Comparison of ENCODE assay signal across 14 mouse cellular contexts in genomic region chr9:9001170-9001569, GRCm38 (mm10). TPM values are rescaled to one million over a fixed set of nuclear protein-coding genes. Genes with fewer than 3 reads are reported as not detected.
A peak's percentile ranks its signal among the peaks of the same experiment; 100 is the strongest.
DNase-seq lines count a peak whose midpoint lies in the region; ATAC-seq and TF ChIP-seq lines count a peak whose summit lies in the region.
"Had no signal": no experiment of that assay in that cellular context is flagged by ENCODE, and none has a peak within 500 bp of the region (broad histone marks: within the 10 kb centered on the region; RNA-seq: fewer than 3 reads in every experiment).

No protein-coding gene starts in this region.

- no peak overlapping the region for H3K27ac ChIP-seq in hindbrain, postnatal 0 days
- H3K27ac ChIP-seq in hindbrain, embryonic 11.5 days (ENCODE audit: low read depth, low read length) = no peak overlapping the region
- no peak overlapping the region for H3K27ac ChIP-seq in lung, embryonic 14.5 days (ENCODE audit: low read depth)
- H3K27ac ChIP-seq in embryonic facial prominence, embryonic 14.5 days (replicated peaks; ENCODE audit: low read depth, low read length) = no peak overlapping the region
- no peak overlapping the region for H3K27ac ChIP-seq in kidney, embryonic 16.5 days (ENCODE audit: low read length)
- H3K27ac ChIP-seq: midbrain, embryonic 13.5 days had no signal

- H3K4me3 ChIP-seq in hindbrain, postnatal 0 days (ENCODE audit: low read length) = no peak overlapping the region
- no peak overlapping the region for H3K4me3 ChIP-seq in hindbrain, embryonic 11.5 days (ENCODE audit: low read depth, low read length)
- no peak overlapping the region for H3K4me3 ChIP-seq in lung, embryonic 14.5 days (ENCODE audit: low read depth, low read length)
- no peak overlapping the region for H3K4me3 ChIP-seq in embryonic facial prominence, embryonic 14.5 days (ENCODE audit: low read depth, low read length)
- H3K4me3 ChIP-seq in kidney, embryonic 16.5 days (ENCODE audit: low read length) = no peak overlapping the region
- H3K4me3 ChIP-seq: midbrain, embryonic 13.5 days had no signal

- no peaks in the 10 kb centered on the region for H3K4me1 ChIP-seq in hindbrain, postnatal 0 days (ENCODE audit: insufficient read depth, low read length)
- no peaks in the 10 kb centered on the region for H3K4me1 ChIP-seq in hindbrain, embryonic 11.5 days (replicated peaks; ENCODE audit: control insufficient read depth, insufficient read depth, low read length)
- H3K4me1 ChIP-seq in lung, embryonic 14.5 days (ENCODE audit: insufficient read depth) = no peaks in the 10 kb centered on the region
- no peaks in the 10 kb centered on the region for H3K4me1 ChIP-seq in embryonic facial prominence, embryonic 14.5 days (ENCODE audit: control insufficient read depth, insufficient read depth, low read length)
- H3K4me1 ChIP-seq in kidney, embryonic 16.5 days (ENCODE audit: insufficient read depth, low read length) = no peaks in the 10 kb centered on the region
- H3K4me1 ChIP-seq: midbrain, embryonic 13.5 days had no signal

- H3K36me3 ChIP-seq in hindbrain, postnatal 0 days (ENCODE audit: insufficient read depth, low read length) = peaks cover 3% of the 10 kb centered on the region; the same call in 1 of the 2 replicates
- H3K36me3 ChIP-seq in hindbrain, embryonic 11.5 days (ENCODE audit: control insufficient read depth, insufficient read depth, low read length) = no peaks in the 10 kb centered on the region; the same call in 1 of the 2 replicates
- peaks cover 18% of the 10 kb centered on the region; the same call in 1 of the 2 replicates for H3K36me3 ChIP-seq in lung, embryonic 14.5 days (ENCODE audit: insufficient read depth)
- peaks cover 50% of the 10 kb centered on the region for H3K36me3 ChIP-seq in embryonic facial prominence, embryonic 14.5 days (ENCODE audit: control insufficient read depth, insufficient read depth, low read length)
- H3K36me3 ChIP-seq in kidney, embryonic 16.5 days (ENCODE audit: insufficient read depth, low read length) = peaks cover 27% of the 10 kb centered on the region
- H3K36me3 ChIP-seq: G1E had no signal

- peak; percentile 34; the same call in 1 of the 2 replicates for TF ChIP-seq CTCF in hindbrain, postnatal 0 days (IDR thresholded peaks at IDR 0.05; ENCODE audit: low read depth)
- TF ChIP-seq CTCF in lung, embryonic 14.5 days (IDR thresholded peaks at IDR 0.05; ENCODE audit: low read depth) = peak; percentile 30

- no peaks in the 10 kb centered on the region for H3K9me3 ChIP-seq in hindbrain, postnatal 0 days (ENCODE audit: low read length)
- no peaks in the 10 kb centered on the region for H3K9me3 ChIP-seq in hindbrain, embryonic 11.5 days (ENCODE audit: control insufficient read depth, low read length)
- H3K9me3 ChIP-seq in lung, embryonic 14.5 days (ENCODE audit: low read depth, low read length) = no peaks in the 10 kb centered on the region; the same call in 1 of the 2 replicates
- H3K9me3 ChIP-seq in embryonic facial prominence, embryonic 14.5 days (ENCODE audit: control insufficient read depth, low read length) = no peaks in the 10 kb centered on the region
- H3K9me3 ChIP-seq in kidney, embryonic 16.5 days (ENCODE audit: low read length) = no peaks in the 10 kb centered on the region
- H3K9me3 ChIP-seq: G1E; midbrain, embryonic 13.5 days had no signal

- H3K27me3 ChIP-seq in hindbrain, postnatal 0 days (ENCODE audit: insufficient read depth, low read length) = no peaks in the 10 kb centered on the region
- no peaks in the 10 kb centered on the region for H3K27me3 ChIP-seq in hindbrain, embryonic 11.5 days (ENCODE audit: control insufficient read depth, insufficient read depth, low read length)
- H3K27me3 ChIP-seq in lung, embryonic 14.5 days (ENCODE audit: insufficient read depth, low read length) = no peaks in the 10 kb centered on the region
- no peaks in the 10 kb centered on the region for H3K27me3 ChIP-seq in embryonic facial prominence, embryonic 14.5 days (replicated peaks; ENCODE audit: control insufficient read depth, insufficient read depth, low read length)
- no peaks in the 10 kb centered on the region for H3K27me3 ChIP-seq in kidney, embryonic 16.5 days (ENCODE audit: insufficient read depth, low read length)
- H3K27me3 ChIP-seq: midbrain, embryonic 13.5 days had no signal

- no peak for ATAC-seq in hindbrain, postnatal 0 days
- no peak for ATAC-seq in hindbrain, embryonic 11.5 days (ENCODE audit: low FRiP score)
- ATAC-seq in lung, embryonic 14.5 days (ENCODE audit: insufficient read depth) = no peak
- ATAC-seq in embryonic facial prominence, embryonic 14.5 days (ENCODE audit: low read depth) = no peak
- ATAC-seq in kidney, embryonic 16.5 days (ENCODE audit: low FRiP score, low TSS enrichment) = no peak
- ATAC-seq: midbrain, embryonic 13.5 days had no signal

- H3K9ac ChIP-seq in hindbrain, postnatal 0 days (replicated peaks; ENCODE audit: low read length) = no peak overlapping the region
- no peak overlapping the region for H3K9ac ChIP-seq in hindbrain, embryonic 11.5 days (ENCODE audit: low read depth, low read length)
- no peak overlapping the region for H3K9ac ChIP-seq in lung, embryonic 14.5 days
- no peak overlapping the region for H3K9ac ChIP-seq in embryonic facial prominence, embryonic 14.5 days (ENCODE audit: low read depth, low read length)
- no peak overlapping the region for H3K9ac ChIP-seq in kidney, embryonic 16.5 days (replicated peaks; ENCODE audit: low read length)
- H3K9ac ChIP-seq: midbrain, embryonic 13.5 days had no signal

- no peak overlapping the region for H3K4me2 ChIP-seq in hindbrain, postnatal 0 days (ENCODE audit: low read depth, low read length)
- H3K4me2 ChIP-seq in hindbrain, embryonic 11.5 days (replicated peaks; ENCODE audit: low read depth, low read length) = no peak overlapping the region
- no peak overlapping the region for H3K4me2 ChIP-seq in lung, embryonic 14.5 days
- no peak overlapping the region for H3K4me2 ChIP-seq in embryonic facial prominence, embryonic 14.5 days (ENCODE audit: low read depth, low read length)
- H3K4me2 ChIP-seq in kidney, embryonic 16.5 days (replicated peaks; ENCODE audit: low read depth, low read length) = no peak overlapping the region
- H3K4me2 ChIP-seq: midbrain, embryonic 13.5 days had no signal

- peak; percentile 34 for DNase-seq in hindbrain, postnatal 0 days (ENCODE audit: low spot score)
- no peak for DNase-seq in hindbrain, embryonic 11.5 days (ENCODE audit: low spot score)
- DNase-seq in lung, embryonic 14.5 days = peak; percentile 62
- no peak for DNase-seq in lung, adult 18-20 months
- DNase-seq in NIH3T3 (ENCODE audit: low read depth) = peak; percentile 9
- DNase-seq in embryonic facial prominence, embryonic 14.5 days (ENCODE audit: low spot score) = peak; percentile 20
- no peak for DNase-seq in right cerebral cortex, postnatal 36 days (ENCODE audit: low spot score in 2 of 2)
- DNase-seq: kidney, adult 11 months; lung, postnatal 10 days; thymus, adult 18-20 months had no signal

RNA-seq across cellular contexts. Expression of gene Gm16485, which starts 29.6 kb away (rescaled TPM):
- 0.63 and 1.8 TPM in 2 replicates for total RNA-seq in hindbrain, postnatal 0 days (2014; rRNA removed)
- polyA plus RNA-seq in hindbrain, postnatal 0 days (2015; fragmentation: Nextera tagmentation; extraction: Ambion mirVana) = 0.29 and 0.48 TPM in 2 replicates
- 0.06 TPM in 1 of 2 replicates, not detected in the other for polyA plus RNA-seq in hindbrain, embryonic 11.5 days (2014; fragmentation: Nextera tagmentation; extraction: Ambion mirVana)
- polyA plus RNA-seq in lung, embryonic 14.5 days (2014; fragmentation: Nextera tagmentation; extraction: Ambion mirVana) = 0.16 TPM in 1 of 2 replicates, not detected in the other
- 0.05 TPM in 1 of 2 replicates, not detected in the other for polyA plus RNA-seq in embryonic facial prominence, embryonic 14.5 days (2014; fragmentation: Nextera tagmentation; extraction: Ambion mirVana)
- polyA plus RNA-seq in kidney, embryonic 16.5 days (2015; fragmentation: Nextera tagmentation; extraction: Ambion mirVana) = 0.13 and 0.25 TPM in 2 replicates
- polyA plus RNA-seq: G1E; limb, embryonic 11.5 days had no signal

Comparison
In these comparisons a context has a peak if more than half of its experiments do, and no peak if none do; other contexts are left out.
1. DNase-seq: peak in hindbrain, postnatal 0 days (single experiment), lung, embryonic 14.5 days (single experiment), NIH3T3 (single experiment) and embryonic facial prominence, embryonic 14.5 days (single experiment); none in hindbrain, embryonic 11.5 days (single experiment), lung, adult 18-20 months (0 of 2) and right cerebral cortex, postnatal 36 days (0 of 2).